In genomic region chr7:83307112-83307511, GRCm38 (mm10) we compare ENCODE assay signal across 21 mouse cellular contexts.
A peak's percentile ranks its signal among the peaks of the same experiment; 100 is the strongest.
DNase-seq lines count a peak whose midpoint lies in the region; TF ChIP-seq lines count a peak whose summit lies in the region.
"Had no signal": no experiment of that assay in that cellular context is flagged by ENCODE, and none has a peak within 500 bp of the region (broad histone marks: within the 10 kb centered on the region; RNA-seq: fewer than 3 reads in every experiment).

No protein-coding gene starts in this region.

- H3K27me3 ChIP-seq in forebrain, embryonic 10.5 days (ENCODE audit: poor library complexity, severe bottlenecking) = no peaks in the 10 kb centered on the region
- H3K27me3 ChIP-seq: embryonic facial prominence, embryonic 13.5 days; embryonic facial prominence, embryonic 15.5 days; forebrain, embryonic 13.5 days; forebrain, embryonic 15.5 days had no signal

- H3K27ac ChIP-seq in embryonic fibroblast, embryonic 13.5 days (ENCODE audit: insufficient read depth, low read length) = peak overlapping the region; percentile 30; the same call in 1 of the 2 replicates
- no peak overlapping the region for H3K27ac ChIP-seq in forebrain, embryonic 10.5 days
- H3K27ac ChIP-seq: embryonic facial prominence, embryonic 13.5 days; embryonic facial prominence, embryonic 15.5 days; forebrain, embryonic 13.5 days; forebrain, embryonic 15.5 days had no signal

- no peak overlapping the region for H3K4me3 ChIP-seq in embryonic fibroblast, embryonic 13.5 days (ENCODE audit: insufficient read depth, low read length)
- H3K4me3 ChIP-seq in forebrain, embryonic 10.5 days = no peak overlapping the region
- H3K4me3 ChIP-seq: embryonic facial prominence, embryonic 13.5 days; embryonic facial prominence, embryonic 15.5 days; forebrain, embryonic 13.5 days; forebrain, embryonic 15.5 days had no signal

- H3K9me3 ChIP-seq in forebrain, embryonic 10.5 days = no peaks in the 10 kb centered on the region; the same call in 1 of the 2 replicates
- H3K9me3 ChIP-seq: embryonic facial prominence, embryonic 13.5 days; embryonic facial prominence, embryonic 15.5 days; forebrain, embryonic 13.5 days; forebrain, embryonic 15.5 days had no signal

- peaks cover 11% of the 10 kb centered on the region for H3K4me1 ChIP-seq in embryonic fibroblast, embryonic 13.5 days (ENCODE audit: control insufficient read depth, insufficient read depth, low read length)
- H3K4me1 ChIP-seq in forebrain, embryonic 10.5 days = no peaks in the 10 kb centered on the region
- H3K4me1 ChIP-seq: embryonic facial prominence, embryonic 15.5 days; forebrain, embryonic 13.5 days; forebrain, embryonic 15.5 days had no signal

- WGBS in forebrain, embryonic 10.5 days = 78% methylated on average over 1 of the region's 1 CpGs

- DNase-seq in 3134 (ENCODE audit: extremely low read depth, insufficient read length, low spot score) (peak; percentile 18), 3T3-L1 (ENCODE audit: low read depth, low spot score) (peak; percentile 80), NIH3T3 (ENCODE audit: low read depth) (peak; percentile 24)
- DNase-seq in thymus, postnatal 4 days = no peak
- DNase-seq in cerebellum, adult 11 months = no peak
- no peak for DNase-seq in urinary bladder, postnatal 14 days (ENCODE audit: low spot score)
- DNase-seq in forebrain, embryonic 10.5 days (ENCODE audit: extremely low spot score, low spot score) = no peak
- DNase-seq: adrenal gland, adult 8-10 months; adrenal gland, postnatal 14 days; adrenal gland, postnatal 36 days; cerebellum, adult 18-20 months; cerebellum, adult 8-10 months; cerebellum, adult 9-11 months; cerebellum, postnatal 36 days; embryo, embryonic 11 days; forebrain, postnatal 0 days had no signal

- no peaks in the 10 kb centered on the region for H3K36me3 ChIP-seq in forebrain, embryonic 10.5 days (replicated peaks)
- H3K36me3 ChIP-seq: embryonic facial prominence, embryonic 13.5 days; embryonic facial prominence, embryonic 15.5 days; forebrain, embryonic 15.5 days had no signal

- no peak for TF ChIP-seq POLR2A in embryonic fibroblast, embryonic 13.5 days (IDR thresholded peaks at IDR 0.05; ENCODE audit: low read depth, low read length)

- TF ChIP-seq CTCF in embryonic fibroblast, embryonic 13.5 days (IDR thresholded peaks at IDR 0.05; ENCODE audit: borderline replicate concordance, insufficient read depth, low read length) = no peak

Comparison
In these comparisons a context has a peak if more than half of its experiments do, and no peak if none do; other contexts are left out.
1. DNase-seq: peak in 3134 (single experiment), 3T3-L1 (single experiment) and NIH3T3 (single experiment); none in thymus, postnatal 4 days (single experiment), cerebellum, adult 11 months (single experiment), urinary bladder, postnatal 14 days (single experiment) and forebrain, embryonic 10.5 days (single experiment).